Mouse (Mus musculus): ENCODE measurements around the gene Trpm8.

DNA sequence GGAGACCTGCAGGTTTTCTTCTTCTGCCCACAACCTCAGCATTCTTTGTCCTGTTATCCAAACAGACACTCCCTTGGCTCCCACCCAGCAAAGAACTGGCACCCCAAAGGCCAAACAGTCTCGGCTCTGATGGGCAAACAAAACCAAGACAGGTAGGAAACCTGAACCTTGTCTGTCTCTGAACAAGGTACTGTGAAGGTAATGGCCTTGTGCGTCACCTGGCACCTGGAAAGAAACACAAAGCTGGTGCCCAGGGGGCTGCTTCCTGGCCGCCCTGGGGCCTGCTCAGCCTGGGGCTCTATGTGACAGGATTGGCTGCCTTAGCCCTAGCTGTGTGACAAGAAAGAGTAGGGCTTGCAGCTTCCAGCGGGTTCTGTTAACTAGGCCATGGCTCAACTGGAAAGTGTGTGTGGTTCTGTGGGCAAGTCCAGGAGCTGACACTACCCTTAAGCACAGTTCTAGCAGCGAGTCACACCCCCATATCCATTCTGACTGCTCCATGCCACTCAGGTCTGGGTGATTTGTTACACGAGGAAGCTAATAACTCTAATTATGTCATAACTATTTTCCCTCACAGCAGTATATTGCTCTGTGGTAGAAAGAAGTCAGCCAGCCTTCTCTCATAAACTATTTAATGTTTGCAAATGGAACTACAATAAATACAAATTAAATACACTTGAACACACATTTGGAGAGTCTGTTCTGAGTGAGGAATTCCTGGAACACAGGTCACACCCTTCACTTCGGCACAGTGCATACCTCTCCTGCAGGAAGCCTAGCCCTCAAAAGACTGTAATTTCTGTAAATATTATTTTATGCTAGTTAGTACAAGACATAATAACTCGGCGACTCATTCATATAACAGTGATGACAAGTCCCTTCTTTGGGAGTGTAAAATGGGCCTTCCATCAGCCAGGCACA lies 160.0 kb downstream of the Trpm8 start:
- TF ChIP-seq CTCF (conservative IDR thresholded peaks at IDR 0.05 in 1 of 2, IDR thresholded peaks at IDR 0.05 in 1 of 2; ENCODE audit: low read depth in 2 of 2, low read length in 2 of 2) (no peak), CHD2 (IDR thresholded peaks at IDR 0.05; ENCODE audit: low read length) (no peak), SMC3 (IDR thresholded peaks at IDR 0.05; ENCODE audit: low read depth, low read length) (no peak), EP300 (IDR thresholded peaks at IDR 0.05; ENCODE audit: low read length) (no peak), ETS1 (conservative IDR thresholded peaks at IDR 0.05; ENCODE audit: low read depth, low read length) (no peak), USF1 (IDR thresholded peaks at IDR 0.05; ENCODE audit: low read depth, low read length) (no peak), MYC (IDR thresholded peaks at IDR 0.05; ENCODE audit: low read depth, low read length) (no peak)
